Mouse (Mus musculus): ENCODE measurements around the gene Ints5. TPM values are rescaled to one million over a fixed set of nuclear protein-coding genes. Genes with fewer than 3 reads are reported as not detected.
A peak's percentile ranks its signal among the peaks of the same experiment; 100 is the strongest.
"Not testable (repeated sequence)": the region's sequence is repeated elsewhere in the genome, so short reads cannot be mapped to it uniquely, and the experiment has no call there.

Ints5 gene
- 21.2 and 29.4 TPM in 2 replicates for polyA plus RNA-seq (2015; fragmentation: Nextera tagmentation; extraction: Ambion mirVana)

DNA sequence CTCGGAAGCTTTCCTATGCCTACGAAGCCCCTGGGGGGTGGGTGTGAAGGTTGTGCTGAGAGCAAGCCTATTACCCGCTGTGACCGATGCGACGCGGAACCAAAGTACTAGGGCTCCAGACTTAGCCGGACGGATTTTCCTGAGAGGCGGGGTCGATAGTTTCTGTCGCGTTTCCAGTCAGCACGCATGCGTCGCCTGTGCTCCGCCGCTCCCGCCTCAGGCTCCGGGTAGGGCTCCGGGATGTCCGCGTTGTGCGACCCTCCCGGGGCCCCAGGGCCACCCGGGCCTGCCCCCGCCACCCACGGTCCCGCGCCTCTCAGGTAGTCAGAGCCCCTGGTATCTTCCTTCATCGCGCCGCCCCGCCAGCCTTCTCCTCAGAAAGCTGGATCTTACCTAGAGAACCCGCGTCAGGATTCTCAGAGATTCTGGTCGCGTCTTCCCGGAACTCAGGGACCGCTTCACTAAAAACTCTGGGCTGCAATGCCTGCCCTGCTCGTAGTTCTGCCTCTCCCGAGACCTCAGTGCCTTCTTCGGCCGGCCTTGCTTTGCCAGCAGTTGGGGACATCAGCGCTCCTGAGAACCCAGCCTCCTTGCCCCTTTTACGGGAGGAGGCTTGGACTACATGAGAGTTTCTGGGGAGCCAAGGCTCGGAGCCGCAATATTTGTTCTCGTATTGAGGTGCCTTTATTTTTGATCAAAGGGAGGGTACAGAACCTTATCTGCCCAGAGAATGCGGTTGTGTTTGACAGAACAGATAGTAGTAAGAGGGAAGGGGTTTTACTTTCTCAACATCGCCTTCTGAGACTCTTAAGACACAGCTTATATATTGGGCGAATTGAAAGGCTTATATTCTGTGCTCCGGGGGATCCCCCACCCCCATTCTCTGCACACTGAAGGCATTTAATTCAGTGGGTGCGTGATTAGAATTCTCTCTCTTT lies at the start of gene Ints5:
TSS of gene Ints5 (plus strand) at position 177 of the 938 bp plus-strand sequence.
- ATAC-seq (replicated peaks; ENCODE audit: insufficient number of reproducible peaks, insufficient read depth, low FRiP score, low read depth), result peak; percentile 27
- 2% methylated on average over 54 of the region's 54 CpGs for WGBS
- Histone ChIP-seq H3K36me3 (peaks cover 27% of the 10 kb centered on the region), H3K4me2 (peak within 1 kb of the TSS; percentile 90), H3K4me1 (replicated peaks) (peaks cover 26% of the 10 kb centered on the region), H3K27ac (peak within 1 kb of the TSS; percentile 85), H3K9ac (peak within 1 kb of the TSS; percentile 92), H3K27me3 (no peaks in the 10 kb centered on the region), H3K9me3 (replicated peaks) (no peaks in the 10 kb centered on the region), H3K4me3 (peak within 1 kb of the TSS; percentile 90)

DNA sequence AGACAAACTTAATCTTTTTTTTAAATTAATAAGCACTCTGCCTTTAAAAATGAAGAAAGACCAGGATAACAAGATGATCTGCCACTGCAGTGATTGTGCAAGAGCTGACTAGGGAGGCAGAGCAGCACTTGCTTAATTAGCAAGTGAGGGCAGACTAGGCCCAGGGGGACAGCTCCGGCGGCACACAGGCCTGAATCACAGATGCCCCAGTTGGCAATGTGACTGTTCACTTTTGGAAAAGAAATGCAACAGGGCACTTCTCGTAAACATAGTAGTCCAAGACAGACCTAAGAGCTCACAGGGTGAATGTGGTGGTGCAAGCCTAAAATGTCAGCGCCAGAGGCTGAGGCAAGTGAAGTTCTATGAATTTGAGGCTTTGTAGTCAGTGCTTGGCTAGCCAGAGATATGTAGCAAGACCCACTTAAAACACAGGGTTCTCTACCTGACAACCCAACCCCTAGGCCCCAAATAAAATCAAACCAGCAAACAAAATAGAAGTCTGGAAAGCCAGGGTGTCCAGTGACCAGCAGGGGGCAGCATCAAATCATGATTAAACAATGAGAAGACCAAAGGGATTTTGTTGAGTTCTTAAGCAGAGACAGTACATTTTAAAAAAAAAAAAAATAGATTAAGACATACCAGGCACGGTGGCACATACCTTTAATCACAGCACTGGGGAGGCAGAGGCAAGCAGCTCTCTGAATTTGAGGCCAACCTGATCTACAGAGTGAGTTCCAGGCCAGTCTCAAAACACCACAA lies 48.3 kb upstream of the Ints5 start:
- no peaks in the 10 kb centered on the region for H3K27me3 ChIP-seq
- 56% methylated on average over 5 of the region's 5 CpGs for WGBS
- H3K36me3 ChIP-seq, result peaks cover 37% of the 10 kb centered on the region
- H3K9ac ChIP-seq, result no peak overlapping the region
- H3K9me3 ChIP-seq (replicated peaks), result no peaks in the 10 kb centered on the region
- H3K4me1 ChIP-seq (replicated peaks), result peaks cover 15% of the 10 kb centered on the region
- H3K27ac ChIP-seq, result no peak overlapping the region
- H3K4me3 ChIP-seq, result no peak overlapping the region
- no peak for ATAC-seq (replicated peaks; ENCODE audit: insufficient number of reproducible peaks, insufficient read depth, low FRiP score, low read depth)
- H3K4me2 ChIP-seq, result no peak overlapping the region

DNA sequence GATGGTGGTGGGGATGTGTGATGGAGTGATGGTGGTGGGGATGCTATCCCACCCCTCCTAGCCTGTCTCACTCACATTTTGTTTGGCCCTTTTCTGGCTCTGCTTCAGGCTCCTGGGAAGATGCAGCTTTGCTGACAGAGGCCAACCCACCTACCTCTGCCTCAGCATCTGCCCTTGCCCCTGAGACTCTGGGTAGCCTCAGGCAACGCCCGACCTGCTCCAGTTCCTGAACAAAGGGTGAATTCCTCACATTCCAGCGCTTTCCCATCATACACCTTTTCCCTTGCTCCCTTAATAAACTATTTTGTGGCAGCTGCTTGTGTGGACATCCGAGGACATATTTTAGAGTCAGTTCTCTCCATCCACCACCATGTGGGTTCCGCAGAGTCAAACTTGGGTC lies 44.4 kb upstream of the Ints5 start:
- H3K27ac ChIP-seq, result no peak overlapping the region
- no peaks in the 10 kb centered on the region for H3K27me3 ChIP-seq
- H3K9ac ChIP-seq, result no peak overlapping the region
- ATAC-seq (replicated peaks; ENCODE audit: insufficient number of reproducible peaks, insufficient read depth, low FRiP score, low read depth), result no peak
- H3K36me3 ChIP-seq, result peaks cover 27% of the 10 kb centered on the region
- no peak overlapping the region for H3K4me2 ChIP-seq
- H3K9me3 ChIP-seq (replicated peaks), result no peaks in the 10 kb centered on the region
- H3K4me3 ChIP-seq, result no peak overlapping the region
- H3K4me1 ChIP-seq (replicated peaks), result peaks cover 13% of the 10 kb centered on the region
- 72% methylated on average over 5 of the region's 5 CpGs for WGBS

DNA sequence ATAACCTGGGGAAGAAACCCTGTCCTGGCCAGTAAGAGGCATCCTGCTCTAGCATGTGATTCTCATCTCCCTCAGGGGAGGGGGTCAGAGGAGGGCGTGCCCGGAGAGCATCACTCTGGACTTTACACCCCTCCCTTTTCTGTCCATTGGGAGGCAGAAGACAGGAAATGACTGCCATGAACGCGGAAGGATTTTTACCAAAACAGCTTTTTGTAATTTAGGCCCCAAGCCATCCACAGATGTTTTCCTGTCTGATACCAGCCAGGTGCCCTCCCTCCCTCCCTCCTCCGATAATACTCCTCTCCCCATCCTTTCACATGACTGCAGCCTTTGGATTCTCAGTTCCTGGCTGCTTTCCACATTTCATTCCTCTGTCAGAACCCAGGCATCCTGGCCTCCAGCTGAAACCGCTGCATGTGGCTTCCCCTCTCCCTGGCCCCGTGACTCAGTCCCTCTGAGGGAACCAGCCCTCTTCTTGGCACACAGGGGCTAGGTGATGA lies 42.4 kb upstream of the Ints5 start, which contains the start of gene Lrrn4cl:
TSS of gene Lrrn4cl (plus strand) at position 367 of the 500 bp plus-strand sequence.
- 21% methylated on average over 7 of the region's 7 CpGs for WGBS
- H3K9me3 ChIP-seq (replicated peaks), result no peaks in the 10 kb centered on the region
- H3K36me3 ChIP-seq, result peaks cover 27% of the 10 kb centered on the region
- H3K4me2 ChIP-seq, result peak within 1 kb of the TSS; percentile 28; the same call in 1 of the 2 replicates
- no peaks in the 10 kb centered on the region for H3K27me3 ChIP-seq
- peaks cover 13% of the 10 kb centered on the region for H3K4me1 ChIP-seq (replicated peaks)
- ATAC-seq (replicated peaks; ENCODE audit: insufficient number of reproducible peaks, insufficient read depth, low FRiP score, low read depth), result peak; percentile 60; the same call in 1 of the 2 replicates
- H3K27ac ChIP-seq, result peak within 1 kb of the TSS; percentile 53
- H3K4me3 ChIP-seq, result no peak within 1 kb of the TSS
- 0 out of 2 replicates have a peak within 1 kb of the TSS, but pooled peaks have one; percentile 7 for H3K9ac ChIP-seq

DNA sequence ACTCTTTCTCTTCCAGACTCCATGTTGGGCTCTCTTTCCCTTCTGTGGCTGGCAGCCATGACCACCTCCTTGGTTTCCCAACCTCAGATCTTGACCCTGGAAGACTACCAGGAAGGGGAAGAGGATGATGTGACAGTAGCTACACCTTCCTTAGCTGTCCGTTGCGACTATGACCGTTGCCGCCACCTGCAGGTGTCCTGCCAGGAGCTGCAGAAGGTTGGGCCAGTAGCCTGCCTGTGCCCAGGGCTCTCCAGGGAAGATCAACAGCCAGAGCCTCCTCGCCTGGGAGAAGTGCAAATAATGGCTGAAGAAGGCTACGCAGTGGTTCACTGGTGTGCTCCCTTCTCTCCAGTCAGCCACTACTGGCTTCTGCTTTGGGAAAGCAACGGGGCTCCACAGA lies 41.2 kb upstream of the Ints5 start:
- no peaks in the 10 kb centered on the region for H3K27me3 ChIP-seq
- no peak overlapping the region for H3K4me3 ChIP-seq
- no peaks in the 10 kb centered on the region for H3K9me3 ChIP-seq (replicated peaks)
- no peak overlapping the region for H3K27ac ChIP-seq
- 48% methylated on average over 7 of the region's 7 CpGs for WGBS
- no peak for ATAC-seq (replicated peaks; ENCODE audit: insufficient number of reproducible peaks, insufficient read depth, low FRiP score, low read depth)
- H3K9ac ChIP-seq, result no peak overlapping the region
- H3K4me2 ChIP-seq, result no peak overlapping the region
- H3K4me1 ChIP-seq (replicated peaks), result peaks cover 13% of the 10 kb centered on the region
- peaks cover 17% of the 10 kb centered on the region for H3K36me3 ChIP-seq

DNA sequence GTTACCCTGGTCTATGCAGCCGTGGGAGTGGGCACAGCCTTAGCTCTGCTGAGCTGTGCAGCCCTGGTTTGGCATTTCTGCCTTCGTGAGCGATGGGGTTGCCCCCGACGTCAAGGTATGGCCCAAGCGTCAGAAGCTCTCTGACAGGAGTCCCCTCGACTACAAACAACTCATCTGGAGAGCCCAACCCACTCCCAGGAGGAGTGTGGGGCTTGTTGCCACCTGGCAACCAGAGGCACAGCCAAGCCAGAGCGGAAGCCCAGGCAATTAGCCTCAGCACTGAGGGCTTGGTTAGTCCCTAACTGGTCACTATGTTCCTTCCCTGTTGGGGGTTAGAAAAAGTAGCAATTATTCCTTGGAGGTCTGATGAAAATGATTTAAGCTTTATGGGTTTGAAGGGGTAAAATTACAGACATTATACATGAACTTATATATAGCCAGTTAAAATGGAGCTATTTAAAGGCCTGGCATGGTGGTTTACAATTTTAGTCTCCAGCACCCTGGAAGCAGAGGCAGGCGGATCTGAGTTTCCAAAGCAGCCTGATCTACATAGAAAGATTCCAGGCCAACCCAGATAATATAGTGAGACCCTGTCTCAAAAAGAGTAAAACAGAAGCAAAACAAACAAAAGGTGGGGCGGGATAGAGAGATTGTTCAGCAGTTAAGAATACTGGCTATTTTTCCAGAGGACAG lies 40.4 kb upstream of the Ints5 start:
- Histone ChIP-seq H3K9ac (no peak overlapping the region), H3K36me3 (peaks cover 9% of the 10 kb centered on the region), H3K27ac (no peak overlapping the region), H3K27me3 (no peaks in the 10 kb centered on the region), H3K9me3 (replicated peaks) (no peaks in the 10 kb centered on the region), H3K4me2 (no peak overlapping the region), H3K4me1 (replicated peaks) (peaks cover 13% of the 10 kb centered on the region), H3K4me3 (no peak overlapping the region)
- ATAC-seq (replicated peaks; ENCODE audit: insufficient number of reproducible peaks, insufficient read depth, low FRiP score, low read depth), result no peak
- WGBS, result 51% methylated on average over 10 of the region's 10 CpGs

DNA sequence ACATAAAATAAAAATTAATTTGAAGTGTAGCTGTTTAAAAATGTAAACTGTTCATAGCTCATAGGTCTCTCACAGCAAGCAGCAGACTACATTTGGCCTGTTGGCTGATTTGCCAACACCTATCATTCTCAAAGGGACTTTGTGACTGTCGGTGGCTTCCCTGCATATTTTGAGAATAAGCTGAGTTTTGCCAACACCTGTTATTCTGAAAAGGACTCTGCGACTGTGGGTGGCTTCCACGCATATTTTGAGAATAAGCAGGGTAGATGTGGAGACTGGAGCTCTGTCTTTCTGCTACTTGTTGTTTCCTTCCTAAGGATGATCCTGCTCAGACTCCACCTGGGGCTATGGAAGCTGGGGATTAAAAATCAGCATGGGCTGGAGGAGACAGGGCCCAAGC lies 39.7 kb upstream of the Ints5 start:
- Histone ChIP-seq H3K4me2 (no peak overlapping the region), H3K27me3 (no peaks in the 10 kb centered on the region), H3K4me1 (replicated peaks) (peaks cover 13% of the 10 kb centered on the region), H3K9me3 (replicated peaks) (no peaks in the 10 kb centered on the region), H3K4me3 (no peak overlapping the region), H3K36me3 (peaks cover 5% of the 10 kb centered on the region; the same call in 1 of the 2 replicates), H3K9ac (no peak overlapping the region), H3K27ac (no peak overlapping the region)
- no peak for ATAC-seq (replicated peaks; ENCODE audit: insufficient number of reproducible peaks, insufficient read depth, low FRiP score, low read depth)
- 75% methylated on average over 3 of the region's 3 CpGs for WGBS

DNA sequence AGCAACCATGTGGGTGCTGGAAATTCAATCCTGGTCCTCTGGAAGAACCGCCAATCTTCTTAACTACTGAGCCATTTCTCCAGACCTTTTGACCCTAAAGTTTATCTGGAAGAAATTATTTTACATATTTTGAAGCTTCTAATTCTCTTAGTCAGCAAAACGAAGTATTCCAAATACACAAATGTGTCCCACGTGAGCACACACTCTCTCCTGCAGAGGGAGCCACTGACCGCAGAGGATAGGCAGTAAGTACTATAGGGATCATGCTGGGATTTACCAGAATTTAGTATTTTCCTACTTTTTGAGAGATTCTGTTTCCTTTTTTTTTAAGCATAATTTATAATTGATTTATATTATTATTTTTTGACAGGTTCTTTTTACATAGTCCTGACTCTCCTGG lies 35.1 kb upstream of the Ints5 start:
- WGBS, result 44% methylated on average over 4 of the region's 4 CpGs
- H3K4me3 ChIP-seq, result no peak overlapping the region
- H3K27me3 ChIP-seq, result no peaks in the 10 kb centered on the region
- H3K9me3 ChIP-seq (replicated peaks), result no peaks in the 10 kb centered on the region
- no peaks in the 10 kb centered on the region for H3K36me3 ChIP-seq
- ATAC-seq (replicated peaks; ENCODE audit: insufficient number of reproducible peaks, insufficient read depth, low FRiP score, low read depth), result no peak
- no peak overlapping the region for H3K27ac ChIP-seq
- no peaks in the 10 kb centered on the region for H3K4me1 ChIP-seq (replicated peaks)
- H3K4me2 ChIP-seq, result no peak overlapping the region
- no peak overlapping the region for H3K9ac ChIP-seq

DNA sequence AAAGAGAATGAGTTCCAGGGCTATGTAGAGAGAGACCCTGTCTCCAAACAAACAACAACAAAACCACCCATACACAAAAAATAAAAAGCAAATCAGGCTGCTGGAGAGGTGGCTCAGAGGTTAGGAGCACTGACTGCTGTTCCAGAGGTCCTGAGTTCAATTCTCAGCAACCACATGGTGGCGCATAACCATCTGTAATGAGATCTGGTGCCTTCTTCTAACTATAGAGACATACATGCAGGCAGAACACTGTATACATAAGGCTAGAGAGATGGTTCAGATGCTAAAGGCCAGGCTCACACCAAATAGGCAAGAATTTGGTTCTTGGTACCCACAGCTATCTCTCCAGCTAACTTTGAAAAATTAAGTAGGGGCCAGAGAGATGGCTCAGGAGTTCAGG lies 33.8 kb upstream of the Ints5 start:
- no peaks in the 10 kb centered on the region for H3K36me3 ChIP-seq
- WGBS, result 26% methylated on average over 1 of the region's 1 CpGs
- no peak overlapping the region for H3K9ac ChIP-seq
- H3K4me1 ChIP-seq (replicated peaks), result no peaks in the 10 kb centered on the region
- H3K27ac ChIP-seq, result no peak overlapping the region
- no peaks in the 10 kb centered on the region for H3K9me3 ChIP-seq (replicated peaks)
- H3K4me2 ChIP-seq, result no peak overlapping the region
- H3K27me3 ChIP-seq, result no peaks in the 10 kb centered on the region
- no peak overlapping the region for H3K4me3 ChIP-seq
- ATAC-seq (replicated peaks; ENCODE audit: insufficient number of reproducible peaks, insufficient read depth, low FRiP score, low read depth), result no peak

DNA sequence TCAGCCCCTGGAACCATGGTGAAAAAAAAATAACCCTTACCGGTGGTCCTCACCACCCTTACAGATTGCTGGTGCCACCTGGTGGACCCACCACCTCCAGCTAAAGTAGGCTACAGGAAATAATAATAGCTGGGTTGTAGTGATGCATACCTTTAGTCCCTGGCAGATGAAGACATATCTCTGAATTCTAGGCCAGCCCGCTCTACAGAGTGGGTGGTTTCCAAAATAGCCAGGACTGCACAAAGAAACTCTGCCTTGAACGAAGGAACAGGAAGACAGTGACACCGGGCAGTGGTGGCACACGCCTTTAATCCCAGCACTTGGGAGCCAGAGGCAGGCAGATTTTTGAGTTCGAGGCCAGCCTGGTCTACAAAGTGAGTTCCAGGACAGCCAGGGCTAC lies 28.5 kb upstream of the Ints5 start:
- 77% methylated on average over 6 of the region's 6 CpGs for WGBS
- Histone ChIP-seq H3K27ac (no peak overlapping the region), H3K4me2 (no peak overlapping the region), H3K36me3 (no peaks in the 10 kb centered on the region), H3K4me3 (no peak overlapping the region), H3K9ac (no peak overlapping the region), H3K4me1 (replicated peaks) (no peaks in the 10 kb centered on the region), H3K9me3 (replicated peaks) (no peaks in the 10 kb centered on the region), H3K27me3 (no peaks in the 10 kb centered on the region)
- no peak for ATAC-seq (replicated peaks; ENCODE audit: insufficient number of reproducible peaks, insufficient read depth, low FRiP score, low read depth)

DNA sequence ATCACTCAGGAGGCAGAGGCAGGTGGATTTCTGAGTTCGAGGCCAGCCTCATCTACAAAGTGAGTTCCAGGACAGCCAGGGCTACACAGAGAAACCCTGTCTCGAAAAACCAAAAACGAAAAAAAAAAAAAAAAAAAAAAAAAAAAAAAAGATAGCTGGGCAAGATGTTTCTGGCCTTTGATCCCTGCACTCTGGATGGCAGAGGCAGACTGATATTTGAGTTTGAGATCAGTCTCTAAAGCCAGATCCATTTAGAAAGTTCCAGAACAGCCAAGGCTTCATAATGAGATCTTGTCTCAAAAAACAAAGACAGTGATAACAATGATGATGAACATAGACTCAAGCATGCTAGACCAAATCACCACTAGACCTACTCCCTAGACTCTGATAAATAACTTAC lies 22.4 kb upstream of the Ints5 start:
- not testable (repeated sequence) for ATAC-seq (replicated peaks; ENCODE audit: insufficient number of reproducible peaks, insufficient read depth, low FRiP score, low read depth); H3K27me3 ChIP-seq; H3K9me3 ChIP-seq (replicated peaks); H3K9ac ChIP-seq; H3K27ac ChIP-seq; H3K4me1 ChIP-seq (replicated peaks)
- Histone ChIP-seq H3K36me3 (peaks cover 24% of the 10 kb centered on the region), H3K4me2 (peak overlapping the region; percentile 87), H3K4me3 (peak overlapping the region; percentile 83)
- WGBS, result 78% methylated on average over 3 of the region's 3 CpGs
